Comparison of ENCODE assay signal across 17 mouse cellular contexts in genomic region chr14:73137234-73137633, GRCm38 (mm10).
"Had no signal": no experiment of that assay in that cellular context is flagged by ENCODE, and none has a peak within 500 bp of the region (broad histone marks: within the 10 kb centered on the region; RNA-seq: fewer than 3 reads in every experiment).

No protein-coding gene starts in this region.

- DNase-seq: liver, postnatal 0 days; lung, adult 2 months; lung, postnatal 14 days; lung, postnatal 36 days; right cerebral cortex, postnatal 14 days; thymus, postnatal 14 days; thymus, postnatal 36 days had no signal

- H3K27ac ChIP-seq: lung, embryonic 15.5 days; macrophage; midbrain, embryonic 13.5 days; midbrain, embryonic 15.5 days; neural tube, embryonic 12.5 days; stomach, embryonic 15.5 days; stomach, postnatal 0 days had no signal

- H3K4me2 ChIP-seq: lung, embryonic 15.5 days; midbrain, embryonic 11.5 days; midbrain, embryonic 13.5 days; midbrain, embryonic 15.5 days; neural tube, embryonic 12.5 days; stomach, embryonic 15.5 days had no signal

- ATAC-seq: liver, postnatal 0 days; lung, postnatal 0 days; midbrain, embryonic 13.5 days; midbrain, embryonic 15.5 days had no signal

- H3K9me3 ChIP-seq: lung, embryonic 15.5 days; megakaryocyte, embryonic 14.5 days; midbrain, embryonic 13.5 days; midbrain, embryonic 15.5 days; neural tube, embryonic 12.5 days; stomach, embryonic 15.5 days had no signal

- H3K36me3 ChIP-seq: lung, embryonic 15.5 days; midbrain, embryonic 13.5 days; midbrain, embryonic 15.5 days; neural tube, embryonic 12.5 days; stomach, embryonic 15.5 days had no signal

- H3K27me3 ChIP-seq: lung, embryonic 15.5 days; megakaryocyte, embryonic 14.5 days; midbrain, embryonic 13.5 days; midbrain, embryonic 15.5 days; neural tube, embryonic 12.5 days; stomach, embryonic 15.5 days had no signal

- H3K4me3 ChIP-seq: lung, embryonic 15.5 days; megakaryocyte, embryonic 14.5 days; midbrain, embryonic 13.5 days; midbrain, embryonic 15.5 days; neural tube, embryonic 12.5 days; stomach, embryonic 15.5 days had no signal

- H3K9ac ChIP-seq: liver, postnatal 0 days; lung, embryonic 15.5 days; midbrain, embryonic 13.5 days; midbrain, embryonic 15.5 days; neural tube, embryonic 12.5 days; stomach, embryonic 15.5 days had no signal

- H3K4me1 ChIP-seq: lung, embryonic 15.5 days; stomach, embryonic 15.5 days had no signal
